Mouse (Mus musculus) brown adipose tissue, adult 24 weeks (tissue): ENCODE measurements around the gene Olfr411. TPM values are rescaled to one million over a fixed set of nuclear protein-coding genes. Genes with fewer than 3 reads are reported as not detected.

Experiments used
- polyA plus RNA-seq: library from polyadenylated mRNA; stranded (reverse); fragments of >200 nt; gene quantifications from 2 replicates; pipeline ENCODE4 v1.2.4, GENCODE M21; 2012; ENCODE audit not compliant: missing spikeins, insufficient read depth, insufficient read length

The Olfr411 gene
- polyA plus RNA-seq, 1 experiment: not detected

Other genes starting within 250 kb of the Olfr411 start
- gene Olfr401, start 238.9 kb downstream of the Olfr411 start, polyA plus RNA-seq: not detected in 2 replicates
- gene Olfr402, start 199.1 kb downstream of the Olfr411 start, polyA plus RNA-seq: not detected in 2 replicates
- gene Olfr403, start 166.4 kb downstream of the Olfr411 start, polyA plus RNA-seq: not detected in 2 replicates
- gene Olfr43, start 141.3 kb downstream of the Olfr411 start, polyA plus RNA-seq: not detected in 2 replicates
- gene Olfr406, start 92.8 kb downstream of the Olfr411 start, polyA plus RNA-seq: not detected in 2 replicates
- not detected in 2 replicates for gene Olfr59, start 68.9 kb downstream of the Olfr411 start, polyA plus RNA-seq
- not detected in 2 replicates for gene Olfr410, start 14.6 kb downstream of the Olfr411 start, polyA plus RNA-seq
- gene Olfr412, start 9.4 kb upstream of the Olfr411 start, polyA plus RNA-seq: not detected in 2 replicates